10 mouse cellular contexts compared by ENCODE assay signal in genomic region chr11:98762756-98763501, GRCm38 (mm10). TPM values are rescaled to one million over a fixed set of nuclear protein-coding genes. Genes with fewer than 3 reads are reported as not detected.
DNase-seq lines count a peak whose midpoint lies in the region; ATAC-seq lines count a peak whose summit lies in the region.
"Had no signal": no experiment of that assay in that cellular context is flagged by ENCODE, and none has a peak within 500 bp of the region (broad histone marks: within the 10 kb centered on the region; RNA-seq: fewer than 3 reads in every experiment).

No protein-coding gene starts in this region.

- no peak overlapping the region for H3K4me2 ChIP-seq in embryonic facial prominence, embryonic 15.5 days (replicated peaks)
- H3K4me2 ChIP-seq in liver, embryonic 12.5 days: no peak overlapping the region

- H3K4me1 ChIP-seq in embryonic facial prominence, embryonic 15.5 days: peaks cover 53% of the 10 kb centered on the region
- H3K4me1 ChIP-seq in liver, embryonic 12.5 days: peaks cover 58% of the 10 kb centered on the region

- H3K4me3 ChIP-seq in embryonic facial prominence, embryonic 15.5 days (replicated peaks): no peak overlapping the region
- no peak overlapping the region for H3K4me3 ChIP-seq in liver, embryonic 12.5 days
- H3K4me3 ChIP-seq: erythroblast, embryonic 14.5 days had no signal

- peak overlapping the region; percentile 75 for H3K27ac ChIP-seq in embryonic facial prominence, embryonic 15.5 days (replicated peaks)
- H3K27ac ChIP-seq in liver, embryonic 12.5 days: peak overlapping the region; percentile 59

- no peak overlapping the region for H3K9ac ChIP-seq in embryonic facial prominence, embryonic 15.5 days
- H3K9ac ChIP-seq in liver, embryonic 12.5 days: no peak overlapping the region

- WGBS in embryonic facial prominence, embryonic 15.5 days: 61% methylated on average over 17 of the region's 17 CpGs
- 66% methylated on average over 17 of the region's 17 CpGs for WGBS in liver, embryonic 12.5 days (ENCODE audit: insufficient replicate concordance)

- H3K36me3 ChIP-seq in embryonic facial prominence, embryonic 15.5 days: peaks cover 62% of the 10 kb centered on the region
- peaks cover 71% of the 10 kb centered on the region for H3K36me3 ChIP-seq in liver, embryonic 12.5 days

- no peaks in the 10 kb centered on the region for H3K9me3 ChIP-seq in embryonic facial prominence, embryonic 15.5 days (replicated peaks)
- H3K9me3 ChIP-seq in liver, embryonic 12.5 days (replicated peaks): no peaks in the 10 kb centered on the region
- H3K9me3 ChIP-seq: megakaryocyte, embryonic 14.5 days had no signal

- ATAC-seq in embryonic facial prominence, embryonic 15.5 days (ENCODE audit: insufficient number of reproducible peaks, low FRiP score, low TSS enrichment, low read depth): peak; percentile 74; the same call in 1 of the 2 replicates
- no peak for ATAC-seq in liver, embryonic 12.5 days

- DNase-seq in adrenal gland, adult 2 months: peak; percentile 70
- no peak for DNase-seq in adrenal gland, postnatal 25 days
- DNase-seq in layer of hippocampus, adult 9-11 months: peak; percentile 73
- DNase-seq in layer of hippocampus, postnatal 14 days (ENCODE audit: low spot score in 2 of 2): no peak
- DNase-seq in telencephalon, adult 2 months (ENCODE audit: low read depth, low spot score): peak; percentile 87
- no peak for DNase-seq in urinary bladder, postnatal 14 days (ENCODE audit: low spot score)

- no peaks in the 10 kb centered on the region for H3K27me3 ChIP-seq in embryonic facial prominence, embryonic 15.5 days
- no peaks in the 10 kb centered on the region for H3K27me3 ChIP-seq in liver, embryonic 12.5 days (replicated peaks)
- H3K27me3 ChIP-seq: megakaryocyte, embryonic 14.5 days had no signal

RNA-seq across cellular contexts. Expression of gene Nr1d1, which starts 12.2 kb away (rescaled TPM):
- 100 to 1,000 TPM; 135 to 155 TPM for total RNA-seq in adrenal gland, adult 2 months (2021)
- polyA plus RNA-seq in adrenal gland, adult 2 months (2012; rRNA removed): 404 and 577 TPM in 2 replicates
- 234 and 238 TPM in 2 replicates for total RNA-seq in adrenal gland, postnatal 25 days (2021)
- 10 to 100 TPM; 53.3 to 65.3 TPM for total RNA-seq in layer of hippocampus, postnatal 14 days (2021)
- 1.7 and 1.8 TPM in 2 replicates for polyA plus RNA-seq in embryonic facial prominence, embryonic 15.5 days (2015; fragmentation: Nextera tagmentation; extraction: Ambion mirVana)
- polyA plus RNA-seq in liver, embryonic 12.5 days (2016; fragmentation: Nextera tagmentation; extraction: Ambion mirVana): 1.3 and 1.4 TPM in 2 replicates

RNA-seq across cellular contexts. Expression of gene Thra, which starts 22.5 kb away (rescaled TPM):
- total RNA-seq in adrenal gland, adult 2 months (2021): 10 to 100 TPM; 84.6 to 86.1 TPM
- polyA plus RNA-seq in adrenal gland, adult 2 months (2012; rRNA removed): 105 and 132 TPM in 2 replicates
- total RNA-seq in adrenal gland, postnatal 25 days (2021): 82.5 and 89.4 TPM in 2 replicates
- 1,000 to 10,000 TPM; 1,264 to 1,291 TPM for total RNA-seq in layer of hippocampus, postnatal 14 days (2021)
- 51.0 and 51.2 TPM in 2 replicates for polyA plus RNA-seq in embryonic facial prominence, embryonic 15.5 days (2015; fragmentation: Nextera tagmentation; extraction: Ambion mirVana)
- polyA plus RNA-seq in liver, embryonic 12.5 days (2016; fragmentation: Nextera tagmentation; extraction: Ambion mirVana): 13.0 and 13.3 TPM in 2 replicates

RNA-seq across cellular contexts. Expression of gene Msl1, which starts 32.4 kb away (rescaled TPM):
- total RNA-seq in adrenal gland, adult 2 months (2021): 10 to 100 TPM; 80.9 to 98.0 TPM
- polyA plus RNA-seq in adrenal gland, adult 2 months (2012; rRNA removed): 63.2 and 65.0 TPM in 2 replicates
- total RNA-seq in adrenal gland, postnatal 25 days (2021): 109 and 113 TPM in 2 replicates
- 100 to 1,000 TPM; 149 to 161 TPM for total RNA-seq in layer of hippocampus, postnatal 14 days (2021)
- polyA plus RNA-seq in embryonic facial prominence, embryonic 15.5 days (2015; fragmentation: Nextera tagmentation; extraction: Ambion mirVana): 28.7 and 30.4 TPM in 2 replicates
- polyA plus RNA-seq in liver, embryonic 12.5 days (2016; fragmentation: Nextera tagmentation; extraction: Ambion mirVana): 11.5 and 11.7 TPM in 2 replicates

RNA-seq across cellular contexts. Expression of gene Med24, which starts 33.7 kb away (rescaled TPM):
- total RNA-seq in adrenal gland, adult 2 months (2021): 10 to 100 TPM; 45.3 to 55.1 TPM
- 74.3 and 99.6 TPM in 2 replicates for polyA plus RNA-seq in adrenal gland, adult 2 months (2012; rRNA removed)
- total RNA-seq in adrenal gland, postnatal 25 days (2021): 40.9 and 61.5 TPM in 2 replicates
- 100 to 1,000 TPM; 109 to 110 TPM for total RNA-seq in layer of hippocampus, postnatal 14 days (2021)
- 52.3 and 53.3 TPM in 2 replicates for polyA plus RNA-seq in embryonic facial prominence, embryonic 15.5 days (2015; fragmentation: Nextera tagmentation; extraction: Ambion mirVana)
- polyA plus RNA-seq in liver, embryonic 12.5 days (2016; fragmentation: Nextera tagmentation; extraction: Ambion mirVana): 42.0 and 43.7 TPM in 2 replicates

RNA-seq across cellular contexts. Expression of gene Casc3, which starts 41.8 kb away (rescaled TPM):
- total RNA-seq in adrenal gland, adult 2 months (2021): 10 to 100 TPM; 30.0 to 32.3 TPM
- 27.9 and 30.2 TPM in 2 replicates for polyA plus RNA-seq in adrenal gland, adult 2 months (2012; rRNA removed)
- total RNA-seq in adrenal gland, postnatal 25 days (2021): 37.2 and 41.5 TPM in 2 replicates
- total RNA-seq in layer of hippocampus, postnatal 14 days (2021): 10 to 100 TPM; 56.7 to 59.7 TPM
- 37.0 and 42.2 TPM in 2 replicates for polyA plus RNA-seq in embryonic facial prominence, embryonic 15.5 days (2015; fragmentation: Nextera tagmentation; extraction: Ambion mirVana)
- 26.4 and 29.7 TPM in 2 replicates for polyA plus RNA-seq in liver, embryonic 12.5 days (2016; fragmentation: Nextera tagmentation; extraction: Ambion mirVana)

Comparison
In these comparisons a context has a peak if more than half of its experiments do, and no peak if none do; other contexts are left out.
1. DNase-seq: peak in adrenal gland, adult 2 months (single experiment), layer of hippocampus, adult 9-11 months (single experiment) and telencephalon, adult 2 months (single experiment); none in adrenal gland, postnatal 25 days (single experiment), layer of hippocampus, postnatal 14 days (0 of 2) and urinary bladder, postnatal 14 days (single experiment).
2. RNA of gene Thra, which starts 22.5 kb away (total RNA-seq): 1,264 to 1,291 TPM in layer of hippocampus, postnatal 14 days; 82.5 to 89.4 TPM in adrenal gland, postnatal 25 days and 84.6 to 86.1 TPM in adrenal gland, adult 2 months; every median in the first group is over 10 times any median in the second.